Mouse (Mus musculus) forebrain, embryonic 11.5 days (tissue): ENCODE measurements around the gene Slc35b2. TPM values are rescaled to one million over a fixed set of nuclear protein-coding genes. Genes with fewer than 3 reads are reported as not detected.

Experiments
- ATAC-seq: fragments of 200-750 bp; cut with Nextera tagmentation; replicated peaks from 2 replicates; pipeline ENCODE4 v1.8.0; 2017; ENCODE audit warnings: moderate TSS enrichment; ENCODE audit not compliant: low FRiP score
- DNase-seq: peaks from one replicate; pipeline ENCODE4 v3.0.0-alpha.2; 2017; ENCODE audit warnings: low spot score
- H3K27ac ChIP-seq: fragments of 300-500 bp; sonication (generic); 2 replicates; pipeline ENCODE4 v1.5.1; 2014; ENCODE audit warnings: low read depth, low read length
- H3K27me3 ChIP-seq: fragments of 300-500 bp; sonication (generic); 2 replicates; pipeline ENCODE4 v1.6.1; 2014; ENCODE audit warnings: mild to moderate bottlenecking, low read length, mixed read lengths; ENCODE audit not compliant: control insufficient read depth, insufficient read depth
- H3K36me3 ChIP-seq: fragments of 300-500 bp; sonication (generic); 2 replicates; pipeline ENCODE4 v1.6.1; 2014; ENCODE audit warnings: mild to moderate bottlenecking, low read length, moderate library complexity, mixed read lengths; ENCODE audit not compliant: control insufficient read depth, insufficient read depth
- H3K4me1 ChIP-seq: fragments of 300-500 bp; sonication (generic); replicated peaks from 2 replicates; pipeline ENCODE4 v1.6.1; 2014; ENCODE audit warnings: low read length, mixed read lengths; ENCODE audit not compliant: control insufficient read depth, insufficient read depth
- H3K4me2 ChIP-seq: fragments of 300-500 bp; sonication (generic); 2 replicates; pipeline ENCODE4 v1.6.1; 2014; ENCODE audit warnings: low read depth, mild to moderate bottlenecking, low read length, moderate library complexity, mixed read lengths; ENCODE audit not compliant: severe bottlenecking
- H3K4me3 ChIP-seq: fragments of 300-500 bp; sonication (generic); 2 replicates; pipeline ENCODE4 v1.5.1; 2014; ENCODE audit warnings: low read depth, low read length
- H3K9ac ChIP-seq: fragments of 300-500 bp; sonication (generic); 2 replicates; pipeline ENCODE4 v1.6.1; 2014; ENCODE audit warnings: low read length
- H3K9me3 ChIP-seq: fragments of 300-500 bp; sonication (generic); 2 replicates; pipeline ENCODE4 v1.6.1; 2016; ENCODE audit warnings: low read length, mixed read lengths; ENCODE audit not compliant: control insufficient read depth
- WGBS: fragments of 180-500 bp; shearing (Covaris S2); extraction: QIAGEN DNeasy Blood & Tissue Kit; methylation state at CpG from one replicate; pipeline ENCODE4 v1.1.7; 2014; 5-methylcytosine and 5-hydroxymethylcytosine counted together
- polyA plus RNA-seq: library from polyadenylated mRNA; unstranded; fragments of >200 nt; fragmentation: Nextera tagmentation; extraction: Ambion mirVana; gene quantifications from 2 replicates; pipeline ENCODE4 v1.2.1, GENCODE M21; 2014

The Slc35b2 gene
- polyA plus RNA-seq, 1 experiment from 2014 or later = 103 TPM

DNA sequence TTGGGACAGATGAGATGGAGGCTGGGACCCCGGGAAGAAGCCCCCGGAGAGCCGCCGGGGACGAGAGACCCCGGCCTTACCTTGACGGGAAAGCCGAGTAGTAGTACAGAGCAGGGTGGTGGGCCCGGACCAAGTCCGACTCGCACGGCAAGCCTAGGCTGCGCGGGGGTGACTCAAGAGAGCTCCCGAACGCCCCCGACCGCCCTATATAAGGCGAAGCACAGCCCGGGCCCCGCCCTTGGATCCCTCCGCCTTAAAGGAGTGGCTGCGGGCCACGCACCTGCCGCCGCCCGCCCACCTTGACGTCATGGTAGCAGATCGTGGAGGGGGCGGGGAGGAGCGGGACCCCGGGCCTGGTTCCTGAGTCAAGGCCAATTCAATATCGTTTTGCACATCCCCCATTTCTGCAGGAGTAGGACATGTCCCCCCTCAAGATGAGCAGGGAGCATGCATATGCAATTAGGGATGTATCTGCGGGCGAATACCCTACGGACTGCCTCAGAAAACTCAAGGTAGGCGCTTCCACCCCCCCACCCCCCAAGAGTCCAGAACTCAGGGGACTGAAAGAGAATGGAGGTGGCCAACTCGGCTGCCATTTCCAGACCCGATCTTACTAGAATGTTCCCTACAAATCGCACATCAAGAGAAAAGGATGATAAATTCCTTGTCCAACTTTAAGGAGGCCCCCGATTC is 9.6 kb downstream of the Slc35b2 start, which contains the start of gene Hsp90ab1:
Hsp90ab1 (minus strand) TSS at position 185 of the 693 bp plus-strand sequence.
- peaks cover 30% of the 10 kb centered on the region for H3K36me3 ChIP-seq
- peak within 1 kb of the TSS; percentile 67 for H3K4me2 ChIP-seq
- peak within 1 kb of the TSS; percentile 99 for H3K9ac ChIP-seq
- no peaks in the 10 kb centered on the region for H3K9me3 ChIP-seq
- H3K4me3 ChIP-seq = peak within 1 kb of the TSS; percentile 100
- peak; percentile 100 for DNase-seq
- H3K27me3 ChIP-seq = no peaks in the 10 kb centered on the region
- peaks cover 4% of the 10 kb centered on the region; the same call in 1 of the 2 replicates for H3K4me1 ChIP-seq
- H3K27ac ChIP-seq = peak within 1 kb of the TSS; percentile 95
- ATAC-seq = peak; percentile 87
- WGBS = under 1% methylated on average over 41 of the region's 41 CpGs

DNA sequence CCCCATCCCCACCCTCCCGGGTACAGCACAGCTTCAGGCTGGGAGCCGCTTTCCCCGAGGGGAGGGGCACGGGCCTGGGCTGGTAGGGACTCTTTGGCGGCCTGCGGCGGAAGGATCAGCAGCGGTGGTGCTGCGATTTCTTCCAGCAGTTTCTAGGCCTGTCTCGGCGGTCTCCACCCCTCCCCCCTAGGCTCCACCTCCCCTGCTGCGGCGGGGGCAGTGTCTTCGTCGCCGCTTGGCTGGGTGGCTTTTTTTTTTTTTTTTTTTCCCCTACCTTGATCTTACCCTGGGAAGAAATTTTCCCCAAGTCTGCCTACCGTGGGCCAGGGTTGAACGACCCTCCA is 10.1 kb downstream of the Slc35b2 start:
- H3K27ac ChIP-seq = peak overlapping the region; percentile 95
- peak overlapping the region; percentile 99 for H3K9ac ChIP-seq
- ATAC-seq (peak; percentile 63), DNase-seq (peak; percentile 97)
- peak overlapping the region; percentile 100 for H3K4me3 ChIP-seq
- 0% methylated on average over 15 of the region's 18 CpGs for WGBS
- H3K9me3 ChIP-seq = no peaks in the 10 kb centered on the region
- H3K4me1 ChIP-seq = peaks cover 4% of the 10 kb centered on the region; the same call in 1 of the 2 replicates
- no peaks in the 10 kb centered on the region for H3K27me3 ChIP-seq
- H3K4me2 ChIP-seq = peak overlapping the region; percentile 67
- peaks cover 25% of the 10 kb centered on the region for H3K36me3 ChIP-seq

DNA sequence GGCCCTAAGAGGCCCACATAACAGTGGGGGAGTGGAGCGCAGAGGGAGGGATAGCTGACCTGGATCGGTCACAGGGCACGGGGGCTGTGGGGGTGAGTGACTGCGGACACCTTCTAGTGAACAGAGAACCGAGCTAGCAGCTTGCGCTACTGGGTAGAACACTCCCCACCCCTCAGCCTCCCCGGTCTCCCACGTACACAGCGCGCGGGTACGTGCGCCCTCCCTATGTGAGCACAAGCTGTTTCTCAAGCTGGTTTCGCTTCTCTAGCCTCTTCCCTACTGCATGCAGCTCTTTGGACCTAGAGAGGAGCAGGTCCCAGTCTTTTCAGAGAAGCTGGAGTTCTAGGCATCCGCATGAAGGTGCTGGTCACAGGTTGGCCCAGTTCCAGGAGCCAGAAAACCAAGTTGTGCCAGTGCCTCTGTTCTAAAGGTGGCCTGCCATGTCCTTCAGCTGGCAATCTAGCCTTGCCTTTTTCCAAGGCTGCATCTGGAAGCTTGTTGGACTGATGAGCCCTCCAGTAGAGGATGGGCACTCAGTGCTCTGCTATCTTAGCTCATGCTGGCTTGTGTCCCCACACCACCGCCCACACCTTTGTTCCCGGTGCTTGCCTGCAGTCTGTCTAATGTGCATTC is 10.6 kb downstream of the Slc35b2 start:
- DNase-seq (peak; percentile 81), ATAC-seq (peak; percentile 40)
- Histone ChIP-seq H3K4me1 (peaks cover 4% of the 10 kb centered on the region; the same call in 1 of the 2 replicates), H3K9me3 (no peaks in the 10 kb centered on the region), H3K27me3 (no peaks in the 10 kb centered on the region), H3K4me2 (peak overlapping the region; percentile 67), H3K9ac (peak overlapping the region; percentile 99), H3K4me3 (peak overlapping the region; percentile 100), H3K27ac (peak overlapping the region; percentile 95), H3K36me3 (peaks cover 20% of the 10 kb centered on the region)
- 2% methylated on average over 17 of the region's 17 CpGs for WGBS

DNA sequence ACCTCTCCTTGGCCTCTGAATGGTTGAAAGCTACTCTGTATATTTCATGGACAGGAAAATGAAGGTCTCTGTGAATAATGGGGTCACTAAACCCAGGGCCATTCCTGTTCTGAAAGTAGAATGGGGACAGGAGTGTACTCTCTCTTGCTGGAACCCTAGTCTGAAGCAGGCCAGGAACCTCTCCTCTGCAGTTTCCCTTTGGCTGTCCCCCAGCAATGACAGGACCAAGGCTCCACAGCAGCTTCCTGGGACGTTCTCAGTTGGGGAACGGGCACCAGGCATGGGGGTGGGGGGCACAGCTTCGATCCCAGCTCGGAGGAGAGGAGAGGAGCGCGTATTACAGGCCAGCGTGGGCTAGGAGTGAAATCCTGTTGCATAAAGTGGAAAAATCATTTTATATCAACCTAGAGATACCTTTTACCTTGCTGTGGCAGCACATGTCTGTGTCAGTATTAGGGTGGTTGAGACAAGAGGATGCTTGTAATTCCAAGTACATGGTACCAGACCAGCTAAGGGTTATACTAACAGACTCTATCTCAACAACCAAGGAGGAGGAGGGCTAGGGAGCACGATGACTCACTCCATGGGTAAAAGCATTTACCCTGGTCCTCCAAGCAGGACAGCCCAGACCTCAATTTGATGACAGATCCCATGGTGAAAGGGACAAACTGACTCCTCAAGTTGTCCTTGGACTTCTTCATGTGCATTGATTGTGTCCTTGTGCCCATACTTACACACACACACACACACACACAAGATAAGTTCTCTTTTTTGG is 11.6 kb downstream of the Slc35b2 start:
- ATAC-seq (no peak), DNase-seq (no peak)
- Histone ChIP-seq H3K9me3 (no peaks in the 10 kb centered on the region), H3K9ac (no peak overlapping the region; the same call in 1 of the 2 replicates), H3K27ac (no peak overlapping the region), H3K4me1 (peaks cover 2% of the 10 kb centered on the region; the same call in 1 of the 2 replicates), H3K36me3 (peaks cover 11% of the 10 kb centered on the region; the same call in 1 of the 2 replicates), H3K4me3 (no peak overlapping the region), H3K27me3 (no peaks in the 10 kb centered on the region), H3K4me2 (no peak overlapping the region)
- WGBS = 90% methylated on average over 8 of the region's 8 CpGs

DNA sequence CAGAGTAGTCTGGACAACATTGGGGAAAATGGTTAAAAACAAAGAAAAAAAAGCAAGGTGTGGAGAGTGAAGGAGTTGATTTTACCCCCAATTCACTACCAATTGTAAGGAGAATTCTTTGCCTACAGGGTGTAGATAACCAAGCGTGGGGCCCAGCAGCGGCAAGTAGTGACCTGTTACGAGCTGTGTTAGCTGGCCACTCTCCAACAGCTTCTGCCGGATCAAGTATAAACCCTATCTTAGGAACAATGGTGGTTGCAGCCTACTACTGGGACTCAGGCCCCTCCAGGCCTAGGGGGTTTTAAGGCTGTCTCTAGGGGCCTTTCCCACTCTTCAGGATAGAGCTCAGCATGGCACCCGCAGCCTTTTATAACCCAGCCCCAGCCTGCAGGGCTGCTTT is 14.6 kb downstream of the Slc35b2 start:
- no peak overlapping the region for H3K27ac ChIP-seq
- H3K4me1 ChIP-seq = peaks cover 2% of the 10 kb centered on the region; the same call in 1 of the 2 replicates
- DNase-seq = no peak
- no peak overlapping the region for H3K4me3 ChIP-seq
- ATAC-seq = no peak
- no peaks in the 10 kb centered on the region for H3K36me3 ChIP-seq
- no peak overlapping the region for H3K9ac ChIP-seq
- no peaks in the 10 kb centered on the region for H3K27me3 ChIP-seq
- 66% methylated on average over 5 of the region's 5 CpGs for WGBS
- no peak overlapping the region for H3K4me2 ChIP-seq
- H3K9me3 ChIP-seq = no peaks in the 10 kb centered on the region

DNA sequence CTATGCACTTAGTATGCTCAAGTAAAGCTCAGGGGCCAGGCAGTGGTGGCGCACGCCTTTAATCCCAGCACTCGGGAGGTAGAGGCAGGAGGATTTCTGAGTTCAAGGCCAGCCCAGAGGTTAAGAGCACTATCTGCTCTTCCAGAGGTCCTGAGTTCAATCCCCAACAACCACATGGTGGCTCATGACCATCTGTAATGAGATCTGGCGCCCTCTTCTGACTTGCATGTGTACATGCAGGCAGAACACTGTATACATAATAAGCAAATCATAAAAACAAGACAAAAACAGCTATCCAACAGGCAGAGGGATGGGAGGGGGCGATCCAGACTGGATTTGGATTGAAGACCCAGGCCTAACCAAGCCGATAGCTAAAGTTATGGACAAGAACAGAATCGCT is 15.2 kb downstream of the Slc35b2 start:
- Histone ChIP-seq H3K36me3 (no peaks in the 10 kb centered on the region), H3K4me3 (no peak overlapping the region), H3K9me3 (no peaks in the 10 kb centered on the region), H3K27me3 (no peaks in the 10 kb centered on the region), H3K4me2 (no peak overlapping the region), H3K9ac (no peak overlapping the region), H3K27ac (no peak overlapping the region), H3K4me1 (peaks cover 2% of the 10 kb centered on the region; the same call in 1 of the 2 replicates)
- ATAC-seq (no peak), DNase-seq (no peak)
- 65% methylated on average over 7 of the region's 7 CpGs for WGBS

DNA sequence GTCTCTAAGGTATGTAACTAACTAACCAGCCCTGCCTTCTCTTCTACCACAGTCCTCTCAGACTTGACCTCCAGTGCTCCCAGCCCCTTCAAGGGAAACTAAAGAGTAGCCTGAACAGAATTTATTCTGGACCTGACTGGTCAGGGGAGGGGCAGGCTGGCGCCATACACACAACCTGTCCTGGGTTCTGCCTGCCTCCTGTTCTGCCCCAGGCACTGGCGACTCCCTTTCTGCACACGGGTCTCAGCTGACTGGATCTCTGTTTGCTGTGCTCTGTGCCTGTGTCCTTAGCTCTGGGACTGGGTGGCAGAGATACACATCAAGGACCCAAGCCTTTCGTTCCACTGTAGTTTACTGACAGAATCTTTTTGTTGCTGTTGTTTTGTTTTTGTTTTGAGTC is 15.9 kb downstream of the Slc35b2 start:
- H3K4me2 ChIP-seq = no peak overlapping the region
- no peak overlapping the region for H3K4me3 ChIP-seq
- ATAC-seq (no peak), DNase-seq (no peak)
- peaks cover 7% of the 10 kb centered on the region; the same call in 1 of the 2 replicates for H3K4me1 ChIP-seq
- H3K9me3 ChIP-seq = no peaks in the 10 kb centered on the region
- no peak overlapping the region for H3K9ac ChIP-seq
- WGBS = 77% methylated on average over 4 of the region's 4 CpGs
- H3K27me3 ChIP-seq = no peaks in the 10 kb centered on the region
- no peaks in the 10 kb centered on the region for H3K36me3 ChIP-seq
- no peak overlapping the region for H3K27ac ChIP-seq

DNA sequence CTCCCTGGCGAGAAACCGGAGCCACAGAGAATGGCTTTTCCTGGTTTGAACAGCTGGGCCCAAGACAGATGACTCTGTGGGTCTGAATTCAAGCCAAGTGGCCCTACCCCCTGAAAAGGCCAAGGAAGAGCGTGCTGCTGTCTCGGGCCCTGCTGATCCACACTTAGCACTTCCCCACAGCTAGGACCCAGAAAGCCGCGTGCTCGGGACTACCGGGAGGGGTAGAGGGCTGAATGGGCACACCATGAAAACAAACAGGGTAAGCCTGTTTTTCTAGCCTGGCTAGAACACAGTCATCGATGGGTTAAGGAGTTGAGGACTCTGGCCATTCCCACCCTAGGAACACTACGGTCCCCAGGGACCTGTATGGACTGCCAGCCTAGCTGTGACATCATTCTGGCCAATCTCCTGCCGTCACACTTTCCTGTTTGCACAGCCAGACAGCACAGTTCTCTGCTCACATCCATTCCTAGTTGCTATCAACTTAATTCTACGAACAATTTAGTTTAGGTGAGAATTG is 17.3 kb downstream of the Slc35b2 start:
- Histone ChIP-seq H3K36me3 (no peaks in the 10 kb centered on the region), H3K27ac (0 out of 2 replicates have a peak overlapping the region, but pooled peaks have one; percentile 4), H3K27me3 (no peaks in the 10 kb centered on the region), H3K4me2 (no peak overlapping the region), H3K4me1 (peaks cover 7% of the 10 kb centered on the region; the same call in 1 of the 2 replicates), H3K9me3 (no peaks in the 10 kb centered on the region), H3K4me3 (no peak overlapping the region), H3K9ac (no peak overlapping the region)
- ATAC-seq (no peak), DNase-seq (no peak)
- 52% methylated on average over 12 of the region's 12 CpGs for WGBS
